Mouse (Mus musculus) gastrocnemius, adult 2 months (tissue): ENCODE results near the gene Ntrk2. TPM values are rescaled to one million over a fixed set of nuclear protein-coding genes. Genes with fewer than 3 reads are reported as not detected.

ENCODE experiments used
- DNase-seq: peaks from one replicate; pipeline ENCODE4 v3.0.0; 2022
- H3K27ac ChIP-seq: fragments of 200-600 bp; 2 replicates; pipeline ENCODE4 v1.8.1; 2022; ENCODE audit warnings: mild to moderate bottlenecking
- H3K4me3 ChIP-seq: fragments of 200-600 bp; 2 replicates; pipeline ENCODE4 v1.8.1; 2022; ENCODE audit warnings: mild to moderate bottlenecking, moderate library complexity
- CTCF ChIP-seq: fragments of 200-600 bp; IDR thresholded peaks from 2 replicates; pipeline ENCODE4 v1.8.1; 2022; ENCODE audit warnings: antibody characterized with exemption, mild to moderate bottlenecking, moderate library complexity
- intact Hi-C: fragments of 180-260 bp; cut with DNase I; formaldehyde crosslinking; loops from one replicate; pipeline ENCODE4 v1.15.1; 2025
- long read RNA-seq, 2 experiments: library from polyadenylated mRNA; stranded (forward); transcript quantifications; one replicate each; pipeline ENCODE4 v2.0.0; 2021
- total RNA-seq, 2 experiments: library from RNA; stranded (reverse); gene quantifications; 2 replicates each; pipeline ENCODE4 v1.2.3; 2021

Gene Ntrk2
- 1 to 10 TPM; 3.9 to 4.5 TPM for total RNA-seq
- long read RNA-seq, experiment 1, full-length matches to known transcripts = 2 of 5 reads
- long read RNA-seq, experiment 1, partial matches to known transcripts = 0 of 5 reads
- long read RNA-seq, experiment 1, other reads (novel, unspliced or antisense) = 3 of 5 reads
- long read RNA-seq, experiment 2, partial matches to known transcripts = 0 of 1 reads
- long read RNA-seq, experiment 2, other reads (novel, unspliced or antisense) = 1 of 1 reads

GRCm38 (mm10) chr13:58806397-58806892, at the start of gene Ntrk2:
Gene Ntrk2, plus strand, starts transcription at chr13:58806569.
- peak; percentile 85 for DNase-seq
- Histone ChIP-seq H3K27ac (peak within 1 kb of the TSS; percentile 78), H3K4me3 (peak within 1 kb of the TSS; percentile 75)
- peak; percentile 79 for TF ChIP-seq CTCF
- intact Hi-C loops = loop anchor here (2.0 kb wide), 1 partner anchor 268 kb away; no protein-coding TSS in a partner anchor

- H3K27ac ChIP-seq = no peak overlapping the region
- DNase-seq = no peak
- no peak for TF ChIP-seq CTCF
- no peak overlapping the region for H3K4me3 ChIP-seq
- intact Hi-C loops = no loop called here
These were observed 45.3 kb upstream of the Ntrk2 start for GRCm38 (mm10) chr13:58761003-58761630.

DNA sequence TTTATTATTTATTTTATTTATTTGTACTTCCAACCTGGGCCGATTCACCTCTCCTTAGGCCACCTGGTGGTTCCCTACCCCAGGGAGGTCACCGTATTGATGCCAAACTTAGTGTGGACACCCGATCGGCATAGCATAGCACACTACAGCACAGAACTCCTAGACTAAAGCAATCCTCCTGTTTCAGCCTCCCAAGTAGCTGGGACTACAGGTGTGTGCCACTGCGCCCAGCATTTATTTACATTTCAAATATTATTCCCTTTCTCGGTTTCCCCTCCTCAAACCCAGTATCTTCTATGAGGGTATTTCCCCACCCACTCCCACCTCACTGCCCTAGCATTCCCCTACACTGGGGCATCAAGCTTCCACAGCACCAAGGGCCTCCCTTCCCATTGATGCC, 38.1 kb upstream of the Ntrk2 start:
- TF ChIP-seq CTCF = no peak
- intact Hi-C loops = no loop called here

GRCm38 (mm10) chr13:58769438-58769837, 36.9 kb upstream of the Ntrk2 start:
- DNase-seq = no peak
- Histone ChIP-seq H3K4me3 (no peak overlapping the region), H3K27ac (no peak overlapping the region)
- intact Hi-C loops = no loop called here
- TF ChIP-seq CTCF = no peak

More for the DNA sequence above, 38.1 kb upstream of the Ntrk2 start:
- H3K4me3 ChIP-seq = no peak overlapping the region
- no peak for DNase-seq
- no peak overlapping the region for H3K27ac ChIP-seq

DNA sequence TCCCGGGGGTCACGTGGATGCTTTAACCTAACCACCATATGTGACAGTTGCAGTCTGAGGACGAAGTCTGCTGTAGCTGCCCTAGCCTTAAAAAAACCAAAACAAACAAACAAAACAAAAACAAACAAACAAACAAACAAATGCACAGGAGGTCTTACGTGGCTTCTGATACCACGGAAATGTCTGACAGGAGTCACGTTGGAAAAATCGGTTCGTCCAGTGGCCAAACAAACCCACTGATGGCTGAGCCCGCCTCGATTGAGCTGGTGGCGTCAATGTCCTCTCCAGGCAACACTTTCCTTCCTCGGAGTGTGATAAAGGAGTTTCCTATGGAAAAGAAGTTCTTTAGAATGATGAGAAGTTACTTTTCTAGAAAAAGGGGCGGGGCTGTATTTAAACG, 27.1 kb upstream of the Ntrk2 start:
- intact Hi-C loops = no loop called here
- Histone ChIP-seq H3K4me3 (no peak overlapping the region), H3K27ac (no peak overlapping the region)
- TF ChIP-seq CTCF = no peak
- DNase-seq = no peak

DNA sequence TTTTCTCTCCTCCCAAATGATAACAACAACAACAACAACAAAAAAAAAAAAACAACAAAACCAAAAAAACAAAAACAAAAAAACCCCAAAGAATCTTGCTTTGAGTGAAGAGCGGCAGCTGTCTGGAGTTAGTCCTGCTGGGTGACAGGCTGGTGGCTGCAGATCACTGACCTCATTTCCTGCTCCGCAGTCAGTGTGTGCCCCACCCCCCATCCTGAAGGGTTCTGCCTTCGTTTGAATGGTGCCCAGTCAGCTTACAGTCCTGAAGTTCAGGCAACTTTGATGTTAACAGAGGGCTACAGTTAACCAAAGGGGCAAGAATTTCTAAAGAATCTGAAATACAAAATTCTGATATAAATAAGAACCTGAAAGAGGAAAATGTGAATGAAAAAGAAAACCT, 19.9 kb upstream of the Ntrk2 start:
- H3K4me3 ChIP-seq = no peak overlapping the region
- intact Hi-C loops = no loop called here
- no peak overlapping the region for H3K27ac ChIP-seq
- TF ChIP-seq CTCF = no peak
- DNase-seq = no peak

- DNase-seq = no peak
- no peak for TF ChIP-seq CTCF
- H3K27ac ChIP-seq = no peak overlapping the region
- H3K4me3 ChIP-seq = no peak overlapping the region
- intact Hi-C loops = no loop called here
These were observed 15.6 kb upstream of the Ntrk2 start for GRCm38 (mm10) chr13:58790741-58791140.

GRCm38 (mm10) chr13:58797386-58797785, 9.0 kb upstream of the Ntrk2 start:
- Histone ChIP-seq H3K27ac (no peak overlapping the region), H3K4me3 (no peak overlapping the region)
- no peak for TF ChIP-seq CTCF
- no peak for DNase-seq
- intact Hi-C loops = no loop called here

GRCm38 (mm10) chr13:58801291-58801690, 5.1 kb upstream of the Ntrk2 start:
- no peak for TF ChIP-seq CTCF
- H3K27ac ChIP-seq = no peak overlapping the region
- intact Hi-C loops = loop anchor here (5.0 kb wide), 1 partner anchor 566 kb away; no protein-coding TSS in a partner anchor
- DNase-seq = no peak
- H3K4me3 ChIP-seq = no peak overlapping the region

GRCm38 (mm10) chr13:58803882-58804281, 2.5 kb upstream of the Ntrk2 start:
- no peak for DNase-seq
- TF ChIP-seq CTCF = peak; percentile 9; the same call in 1 of the 2 replicates
- intact Hi-C loops = loop anchor here (5.0 kb wide), 1 partner anchor 563 kb away; no protein-coding TSS in a partner anchor
- no peak overlapping the region for H3K4me3 ChIP-seq
- no peak overlapping the region for H3K27ac ChIP-seq

GRCm38 (mm10) chr13:58805833-58806232, 536 bp upstream of the Ntrk2 start:
- TF ChIP-seq CTCF = no peak
- no peak for DNase-seq
- Histone ChIP-seq H3K27ac (no peak overlapping the region), H3K4me3 (no peak overlapping the region)
- intact Hi-C loops = loop anchor here (2.0 kb wide), 1 partner anchor 269 kb away; no protein-coding TSS in a partner anchor

- intact Hi-C loops = loop anchor here (2.0 kb wide), 1 partner anchor 268 kb away; no protein-coding TSS in a partner anchor
- no peak for DNase-seq
- no peak for TF ChIP-seq CTCF
- Histone ChIP-seq H3K4me3 (peak overlapping the region; percentile 75), H3K27ac (peak overlapping the region; percentile 78)
These were observed 693 bp downstream of the Ntrk2 start for GRCm38 (mm10) chr13:58806896-58807628.
